8 mouse cellular contexts compared by ENCODE assay signal in genomic region chr2:30133613-30134377, GRCm38 (mm10). TPM values are rescaled to one million over a fixed set of nuclear protein-coding genes. Genes with fewer than 3 reads are reported as not detected.
DNase-seq lines count a peak whose midpoint lies in the region; ATAC-seq lines count a peak whose summit lies in the region.

Gene Tbc1d13, plus strand, starts transcription at chr2:30133746.

- H3K4me3 ChIP-seq in hindbrain, embryonic 12.5 days = peak within 1 kb of the TSS; percentile 76

- H3K36me3 ChIP-seq in hindbrain, embryonic 12.5 days = peaks cover 15% of the 10 kb centered on the region

- no peaks in the 10 kb centered on the region for H3K27me3 ChIP-seq in hindbrain, embryonic 12.5 days

- H3K9ac ChIP-seq in hindbrain, embryonic 12.5 days = peak within 1 kb of the TSS; percentile 86

- H3K27ac ChIP-seq in hindbrain, embryonic 12.5 days = peak within 1 kb of the TSS; percentile 82

- DNase-seq in NIH3T3 (ENCODE audit: low read depth) = peak; percentile 98
- peak; percentile 98 to 99 for DNase-seq in cerebellum, postnatal 10 days
- DNase-seq in frontal cortex, postnatal 10 days (ENCODE audit: low spot score in 2 of 2) = peak; percentile 97
- DNase-seq in layer of hippocampus, postnatal 14 days (ENCODE audit: low spot score in 2 of 2) = peak; percentile 97 to 98
- DNase-seq in lung, postnatal 14 days = peak; percentile 98
- DNase-seq in retina, adult 2 months (ENCODE audit: low read depth, low spot score) = peak; percentile 88
- DNase-seq in thymus, postnatal 36 days = peak; percentile 99

- peak within 1 kb of the TSS; percentile 94 for H3K4me2 ChIP-seq in hindbrain, embryonic 12.5 days (replicated peaks)

- no peaks in the 10 kb centered on the region for H3K9me3 ChIP-seq in hindbrain, embryonic 12.5 days (replicated peaks)

- under 1% methylated on average over 46 of the region's 46 CpGs for WGBS in hindbrain, embryonic 12.5 days

- peak; percentile 93 for ATAC-seq in hindbrain, embryonic 12.5 days (ENCODE audit: low FRiP score)

- H3K4me1 ChIP-seq in hindbrain, embryonic 12.5 days = peaks cover 25% of the 10 kb centered on the region

RNA-seq across cellular contexts. Expression of gene Tbc1d13, which starts in this region (rescaled TPM):
- polyA plus RNA-seq in hindbrain, embryonic 12.5 days (2016; fragmentation: Nextera tagmentation; extraction: Ambion mirVana) = 10.3 and 10.6 TPM in 2 replicates
- 10 to 100 TPM; 71.7 to 74.4 TPM for total RNA-seq in layer of hippocampus, postnatal 14 days (2021)

Comparison
In these comparisons a context has a peak if more than half of its experiments do, and no peak if none do; other contexts are left out.
1. Peak in every context shown above with its lines: DNase-seq, ATAC-seq, H3K4me3 ChIP-seq and H3K27ac ChIP-seq.